Mouse (Mus musculus): Measurements from ENCODE around the gene 2310057N15Rik. TPM values are rescaled to one million over a fixed set of nuclear protein-coding genes. Genes with fewer than 3 reads are reported as not detected.

The 2310057N15Rik gene
- polyA plus RNA-seq (2012; rRNA removed) = not detected in 2 replicates

GRCm38 (mm10) chr16:88774106-88774505 is at the start of gene 2310057N15Rik:
2310057N15Rik (minus strand) TSS chr16:88774206.

GRCm38 (mm10) chr16:88820066-88820465 is 46.1 kb upstream of the 2310057N15Rik start, which contains the start of gene Krtap15:
Krtap15 (plus strand) TSS chr16:88820215.

GRCm38 (mm10) chr16:88811827-88812226 is 37.8 kb upstream of the 2310057N15Rik start, which contains the start of gene Gm20741:
Gm20741 (minus strand) TSS chr16:88812220.

GRCm38 (mm10) chr16:88777596-88777995 is 3.6 kb upstream of the 2310057N15Rik start, which contains the start of gene Gm5965:
Gm5965 (plus strand) TSS chr16:88777896.

GRCm38 (mm10) chr16:88758547-88758946 is 15.5 kb downstream of the 2310057N15Rik start, which contains the start of gene 2310034C09Rik:
2310034C09Rik (plus strand) TSS chr16:88758847.

GRCm38 (mm10) chr16:88751535-88751934 is 22.5 kb downstream of the 2310057N15Rik start, which contains the start of gene Krtap13:
Krtap13 (minus strand) TSS chr16:88751635.

GRCm38 (mm10) chr16:88728812-88729275 is 45.2 kb downstream of the 2310057N15Rik start, which contains the start of gene Krtap13-1:
Krtap13-1 (plus strand) TSS chr16:88728862.

Other genes starting within 250 kb of the 2310057N15Rik start
- not detected in 2 replicates for gene Cldn8, start 211.0 kb downstream of the 2310057N15Rik start, polyA plus RNA-seq (2012; rRNA removed)
- gene Krtap24-1, start 161.9 kb downstream of the 2310057N15Rik start, polyA plus RNA-seq (2012; rRNA removed) = not detected in 2 replicates
- gene 2310079G19Rik, start 146.5 kb downstream of the 2310057N15Rik start, polyA plus RNA-seq (2012; rRNA removed) = not detected in 2 replicates
- not detected in 2 replicates for gene Krtap26-1, start 126.4 kb downstream of the 2310057N15Rik start, polyA plus RNA-seq (2012; rRNA removed)
- not detected in 2 replicates for gene Krtap27-1, start 102.5 kb downstream of the 2310057N15Rik start, polyA plus RNA-seq (2012; rRNA removed)
- not detected in 2 replicates for gene 2310061N02Rik, start 66.2 kb downstream of the 2310057N15Rik start, polyA plus RNA-seq (2012; rRNA removed)
- not detected in 2 replicates for gene Krtap13-1, start 45.3 kb downstream of the 2310057N15Rik start, polyA plus RNA-seq (2012; rRNA removed)
- gene Krtap13, start 22.6 kb downstream of the 2310057N15Rik start, polyA plus RNA-seq (2012; rRNA removed) = not detected in 2 replicates
- not detected in 2 replicates for gene 2310034C09Rik, start 15.4 kb downstream of the 2310057N15Rik start, polyA plus RNA-seq (2012; rRNA removed)
- not detected in 2 replicates for gene Gm5965, start 3.7 kb upstream of the 2310057N15Rik start, polyA plus RNA-seq (2012; rRNA removed)
- not detected in 2 replicates for gene Gm20741, start 38.0 kb upstream of the 2310057N15Rik start, polyA plus RNA-seq (2012; rRNA removed)
- gene Krtap15, start 46.0 kb upstream of the 2310057N15Rik start, polyA plus RNA-seq (2012; rRNA removed) = not detected in 2 replicates
- gene Krtap14, start 51.9 kb upstream of the 2310057N15Rik start, polyA plus RNA-seq (2012; rRNA removed) = not detected in 2 replicates
- not detected in 2 replicates for gene Krtap19-1, start 95.2 kb upstream of the 2310057N15Rik start, polyA plus RNA-seq (2012; rRNA removed)
- gene Krtap19-2, start 100.1 kb upstream of the 2310057N15Rik start, polyA plus RNA-seq (2012; rRNA removed) = not detected in 2 replicates
- not detected in 2 replicates for gene Krtap19-3, start 103.8 kb upstream of the 2310057N15Rik start, polyA plus RNA-seq (2012; rRNA removed)
- not detected in 2 replicates for gene Krtap19-4, start 110.9 kb upstream of the 2310057N15Rik start, polyA plus RNA-seq (2012; rRNA removed)
- not detected in 2 replicates for gene Krtap19-5, start 122.3 kb upstream of the 2310057N15Rik start, polyA plus RNA-seq (2012; rRNA removed)
- gene Krtap19-9b, start 158.1 kb upstream of the 2310057N15Rik start, polyA plus RNA-seq (2012; rRNA removed) = not detected in 2 replicates
- not detected in 2 replicates for gene Krtap16-3, start 188.7 kb upstream of the 2310057N15Rik start, polyA plus RNA-seq (2012; rRNA removed)
- gene Krtap22-2, start 236.6 kb upstream of the 2310057N15Rik start, polyA plus RNA-seq (2012; rRNA removed) = not detected in 2 replicates
- gene Gm10229, start 241.1 kb upstream of the 2310057N15Rik start, polyA plus RNA-seq (2012; rRNA removed) = not detected in 2 replicates

Measured in central nervous system, embryonic 18 days (tissue).